Comparison of ENCODE assay signal across 8 mouse cellular contexts in the genomic region with DNA sequence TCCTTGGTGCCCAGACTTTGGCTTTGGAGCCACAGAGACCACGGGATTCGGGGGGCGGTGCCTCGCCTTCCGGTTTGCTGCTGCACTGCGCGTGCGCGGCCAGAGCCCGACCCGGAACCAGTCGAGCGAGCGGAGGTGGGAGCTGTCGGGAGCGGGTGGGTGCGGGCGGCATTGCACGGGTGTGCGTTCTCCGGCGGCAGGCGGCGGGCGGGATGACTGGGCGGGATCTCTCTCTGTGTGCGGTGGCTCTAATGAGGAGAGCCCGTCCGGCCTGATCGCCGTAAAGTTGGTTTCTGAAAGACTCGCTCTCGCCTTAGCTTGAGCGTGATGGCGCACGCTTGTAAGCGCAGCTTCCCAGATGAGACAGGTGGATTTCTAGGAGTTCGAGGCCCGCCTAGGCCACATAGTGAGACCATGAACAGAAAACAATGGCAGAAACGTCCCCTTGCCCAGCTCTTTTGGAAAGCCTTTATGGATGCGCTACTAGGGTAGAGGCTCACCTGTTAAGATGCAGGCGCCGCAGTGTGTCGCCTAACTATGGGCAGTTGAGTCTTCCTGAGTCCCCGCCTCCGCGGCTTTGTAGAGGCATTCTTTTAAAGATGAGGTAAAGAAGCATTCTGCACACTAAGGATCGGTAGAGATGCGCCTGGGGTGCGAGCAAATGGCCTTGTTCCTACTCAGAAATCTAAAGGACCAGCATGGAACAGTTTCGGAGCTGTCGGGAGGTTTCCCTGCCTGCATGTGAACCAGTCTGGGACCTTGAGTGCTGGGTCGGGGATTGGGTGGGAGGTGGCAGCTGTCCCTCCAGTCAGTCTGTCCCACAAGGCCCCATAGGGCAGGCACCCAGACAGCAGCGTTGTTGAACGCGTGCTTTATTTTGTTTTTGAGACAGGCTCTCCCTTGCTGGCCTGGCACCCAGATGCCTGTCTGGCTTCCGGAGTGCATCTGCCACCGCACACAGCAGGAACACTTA. TPM values are rescaled to one million over a fixed set of nuclear protein-coding genes. Genes with fewer than 3 reads are reported as not detected.
DNase-seq lines count a peak whose midpoint lies in the region; ATAC-seq and TF ChIP-seq lines count a peak whose summit lies in the region.

A gene (plus strand): TSS at position 108 of the 973 bp plus-strand sequence.

- peak within 1 kb of the TSS; percentile 75 for H3K9ac ChIP-seq in heart, embryonic 15.5 days
- H3K9ac ChIP-seq in liver, embryonic 14.5 days (replicated peaks): peak within 1 kb of the TSS; percentile 82
- peak within 1 kb of the TSS; percentile 79 for H3K9ac ChIP-seq in neural tube, embryonic 11.5 days (ENCODE audit: low read length)
- peak within 1 kb of the TSS; percentile 75 for H3K9ac ChIP-seq in stomach, postnatal 0 days (ENCODE audit: low read length)

- TF ChIP-seq CTCF in liver, embryonic 14.5 days (IDR thresholded peaks at IDR 0.05; ENCODE audit: low read depth): peak; percentile 10; the same call in 1 of the 2 replicates
- peak; percentile 31 for TF ChIP-seq CTCF in stomach, postnatal 0 days (IDR thresholded peaks at IDR 0.05; ENCODE audit: low read depth)

- DNase-seq in c-Kit-negative CD71-positive TER-119-positive erythroid progenitor cells, embryonic 14.5 days (ENCODE audit: low read depth, low spot score): peak; percentile 81
- DNase-seq in forebrain, embryonic 10.5 days (ENCODE audit: extremely low spot score, low spot score): peak; percentile 95
- peak; percentile 94 to 96 for DNase-seq in kidney, postnatal 25 days
- DNase-seq in liver, embryonic 14.5 days (ENCODE audit: low read depth in 3 of 3, low spot score in 3 of 3): peak; percentile 76 to 82 (median 77)
- DNase-seq in neural tube, embryonic 11.5 days (ENCODE audit: low spot score): peak; percentile 94
- peak; percentile 96 for DNase-seq in stomach, postnatal 0 days (ENCODE audit: low spot score)

- peak within 1 kb of the TSS; percentile 81 for H3K4me3 ChIP-seq in forebrain, embryonic 10.5 days
- peak within 1 kb of the TSS; percentile 80 for H3K4me3 ChIP-seq in heart, embryonic 15.5 days
- H3K4me3 ChIP-seq in liver, embryonic 14.5 days (ENCODE audit: insufficient read depth in 1 of 2, low read depth in 2 of 2, low read length in 2 of 2): peak within 1 kb of the TSS; percentile 78 to 90
- peak within 1 kb of the TSS; percentile 73 for H3K4me3 ChIP-seq in neural tube, embryonic 11.5 days (ENCODE audit: low read depth, low read length)
- peak within 1 kb of the TSS; percentile 67 for H3K4me3 ChIP-seq in stomach, postnatal 0 days (ENCODE audit: low read depth, low read length)

- H3K9me3 ChIP-seq in forebrain, embryonic 10.5 days: no peaks in the 10 kb centered on the region
- no peaks in the 10 kb centered on the region for H3K9me3 ChIP-seq in heart, embryonic 15.5 days (replicated peaks)
- H3K9me3 ChIP-seq in liver, embryonic 14.5 days (ENCODE audit: control insufficient read depth, low read length): no peaks in the 10 kb centered on the region
- H3K9me3 ChIP-seq in neural tube, embryonic 11.5 days (ENCODE audit: control insufficient read depth, low read length): no peaks in the 10 kb centered on the region
- no peaks in the 10 kb centered on the region for H3K9me3 ChIP-seq in stomach, postnatal 0 days (ENCODE audit: control insufficient read depth, low read length)

- H3K27me3 ChIP-seq in forebrain, embryonic 10.5 days (ENCODE audit: poor library complexity, severe bottlenecking): no peaks in the 10 kb centered on the region
- H3K27me3 ChIP-seq in heart, embryonic 15.5 days: no peaks in the 10 kb centered on the region
- no peaks in the 10 kb centered on the region for H3K27me3 ChIP-seq in liver, embryonic 14.5 days (ENCODE audit: control insufficient read depth, insufficient read depth, low read length)
- H3K27me3 ChIP-seq in neural tube, embryonic 11.5 days (ENCODE audit: control insufficient read depth, insufficient read depth, low read length): no peaks in the 10 kb centered on the region
- H3K27me3 ChIP-seq in stomach, postnatal 0 days (ENCODE audit: control insufficient read depth, insufficient read depth, low read length): no peaks in the 10 kb centered on the region

- TF ChIP-seq EP300 in liver, embryonic 14.5 days (IDR thresholded peaks at IDR 0.05; ENCODE audit: low read depth): no peak
- TF ChIP-seq EP300 in stomach, postnatal 0 days (optimal IDR thresholded peaks at IDR 0.05): no peak

- peak within 1 kb of the TSS; percentile 76 for H3K4me2 ChIP-seq in heart, embryonic 15.5 days
- H3K4me2 ChIP-seq in liver, embryonic 14.5 days (ENCODE audit: low read depth): peak within 1 kb of the TSS; percentile 76
- H3K4me2 ChIP-seq in neural tube, embryonic 11.5 days (ENCODE audit: low read depth): peak within 1 kb of the TSS; percentile 90
- peak within 1 kb of the TSS; percentile 83 for H3K4me2 ChIP-seq in stomach, postnatal 0 days (replicated peaks; ENCODE audit: low read depth)

- peaks cover 22% of the 10 kb centered on the region for H3K4me1 ChIP-seq in forebrain, embryonic 10.5 days
- peaks cover 10% of the 10 kb centered on the region for H3K4me1 ChIP-seq in heart, embryonic 15.5 days (replicated peaks)
- H3K4me1 ChIP-seq in liver, embryonic 14.5 days (replicated peaks; ENCODE audit: control insufficient read depth in 2 of 2, insufficient read depth in 2 of 2, low read length in 1 of 2): peaks cover 3 to 4% of the 10 kb centered on the region in 2 experiments
- H3K4me1 ChIP-seq in neural tube, embryonic 11.5 days (ENCODE audit: control insufficient read depth, insufficient read depth, low read length): peaks cover 9% of the 10 kb centered on the region; the same call in 1 of the 2 replicates
- H3K4me1 ChIP-seq in stomach, postnatal 0 days (replicated peaks; ENCODE audit: control insufficient read depth, insufficient read depth): no peaks in the 10 kb centered on the region

- 5% methylated on average over 58 of the region's 58 CpGs for WGBS in forebrain, embryonic 10.5 days
- 5% methylated on average over 58 of the region's 58 CpGs for WGBS in heart, embryonic 15.5 days
- WGBS in liver, embryonic 14.5 days (ENCODE audit: insufficient replicate concordance): 6% methylated on average over 58 of the region's 58 CpGs
- whole genome bisulfite sequencing in neural tube, embryonic 11.5 days: 6% methylated on average over 58 of the region's 58 CpGs
- 6% methylated on average over 58 of the region's 58 CpGs for WGBS in stomach, postnatal 0 days

- peak; percentile 97 for ATAC-seq in CD4-positive, CD25-positive, alpha-beta regulatory T cell, adult 4 months
- peak; percentile 93 for ATAC-seq in heart, embryonic 15.5 days (replicated peaks; ENCODE audit: insufficient number of reproducible peaks, insufficient read depth, low FRiP score, low read depth)
- ATAC-seq in liver, embryonic 14.5 days (ENCODE audit: insufficient read depth): peak; percentile 94
- ATAC-seq in neural tube, embryonic 11.5 days (ENCODE audit: insufficient read depth, low FRiP score, low TSS enrichment): peak; percentile 95
- ATAC-seq in stomach, postnatal 0 days (ENCODE audit: low FRiP score, low TSS enrichment): peak; percentile 95

- peak within 1 kb of the TSS; percentile 90 for H3K27ac ChIP-seq in forebrain, embryonic 10.5 days
- peak within 1 kb of the TSS; percentile 80 for H3K27ac ChIP-seq in heart, embryonic 15.5 days
- peak within 1 kb of the TSS; percentile 50 for H3K27ac ChIP-seq in liver, embryonic 14.5 days
- peak within 1 kb of the TSS; percentile 75; the same call in 1 of the 2 replicates for H3K27ac ChIP-seq in neural tube, embryonic 11.5 days (ENCODE audit: low read depth, low read length)
- H3K27ac ChIP-seq in stomach, postnatal 0 days (replicated peaks): peak within 1 kb of the TSS; percentile 82

- H3K36me3 ChIP-seq in forebrain, embryonic 10.5 days (replicated peaks): peaks cover 37% of the 10 kb centered on the region
- peaks cover 8% of the 10 kb centered on the region; the same call in 1 of the 2 replicates for H3K36me3 ChIP-seq in heart, embryonic 15.5 days
- no peaks in the 10 kb centered on the region for H3K36me3 ChIP-seq in liver, embryonic 14.5 days (replicated peaks; ENCODE audit: control insufficient read depth, insufficient read depth, low read depth)
- no peaks in the 10 kb centered on the region for H3K36me3 ChIP-seq in neural tube, embryonic 11.5 days (ENCODE audit: control insufficient read depth, insufficient read depth, low read length)
- H3K36me3 ChIP-seq in stomach, postnatal 0 days (ENCODE audit: control insufficient read depth, insufficient read depth, low read length): peaks cover 5% of the 10 kb centered on the region

RNA-seq across cellular contexts. Expression of the gene that starts here (rescaled TPM):
- 10 to 100 TPM; 42.6 to 52.6 TPM for polyA plus RNA-seq in CD4-positive, CD25-positive, alpha-beta regulatory T cell, adult 4 months (2017; shearing (Covaris generic))
- 34.0 and 35.2 TPM in 2 replicates for polyA plus RNA-seq in forebrain, embryonic 10.5 days (2016; fragmentation: Nextera tagmentation; extraction: Ambion mirVana)
- polyA plus RNA-seq in heart, embryonic 15.5 days (2015; fragmentation: Nextera tagmentation; extraction: Ambion mirVana): 24.4 and 25.8 TPM in 2 replicates
- 7.7 and 8.5 TPM in 2 replicates for polyA plus RNA-seq in liver, embryonic 14.5 days (2012; rRNA removed)
- polyA plus RNA-seq in liver, embryonic 14.5 days (2014; fragmentation: Nextera tagmentation; extraction: Ambion mirVana): 9.9 and 10.7 TPM in 2 replicates
- 26.5 and 31.8 TPM in 2 replicates for polyA plus RNA-seq in neural tube, embryonic 11.5 days (2014; fragmentation: Nextera tagmentation; extraction: Ambion mirVana)
- 13.9 and 14.0 TPM in 2 replicates for polyA plus RNA-seq in stomach, postnatal 0 days (2015; fragmentation: Nextera tagmentation; extraction: Ambion mirVana)

Comparison
In these comparisons a context has a peak if more than half of its experiments do, and no peak if none do; other contexts are left out.
1. Peak in every context shown above with its lines: DNase-seq, ATAC-seq, H3K4me3 ChIP-seq and H3K27ac ChIP-seq.